Mouse (Mus musculus): Measurements from ENCODE around the gene Tm6sf2. TPM values are rescaled to one million over a fixed set of nuclear protein-coding genes. Genes with fewer than 3 reads are reported as not detected.
"Not testable (repeated sequence)": the region's sequence is repeated elsewhere in the genome, so short reads cannot be mapped to it uniquely, and the experiment has no call there.

Gene Tm6sf2
- polyA plus RNA-seq, 1 experiment, result 5.1 TPM

DNA sequence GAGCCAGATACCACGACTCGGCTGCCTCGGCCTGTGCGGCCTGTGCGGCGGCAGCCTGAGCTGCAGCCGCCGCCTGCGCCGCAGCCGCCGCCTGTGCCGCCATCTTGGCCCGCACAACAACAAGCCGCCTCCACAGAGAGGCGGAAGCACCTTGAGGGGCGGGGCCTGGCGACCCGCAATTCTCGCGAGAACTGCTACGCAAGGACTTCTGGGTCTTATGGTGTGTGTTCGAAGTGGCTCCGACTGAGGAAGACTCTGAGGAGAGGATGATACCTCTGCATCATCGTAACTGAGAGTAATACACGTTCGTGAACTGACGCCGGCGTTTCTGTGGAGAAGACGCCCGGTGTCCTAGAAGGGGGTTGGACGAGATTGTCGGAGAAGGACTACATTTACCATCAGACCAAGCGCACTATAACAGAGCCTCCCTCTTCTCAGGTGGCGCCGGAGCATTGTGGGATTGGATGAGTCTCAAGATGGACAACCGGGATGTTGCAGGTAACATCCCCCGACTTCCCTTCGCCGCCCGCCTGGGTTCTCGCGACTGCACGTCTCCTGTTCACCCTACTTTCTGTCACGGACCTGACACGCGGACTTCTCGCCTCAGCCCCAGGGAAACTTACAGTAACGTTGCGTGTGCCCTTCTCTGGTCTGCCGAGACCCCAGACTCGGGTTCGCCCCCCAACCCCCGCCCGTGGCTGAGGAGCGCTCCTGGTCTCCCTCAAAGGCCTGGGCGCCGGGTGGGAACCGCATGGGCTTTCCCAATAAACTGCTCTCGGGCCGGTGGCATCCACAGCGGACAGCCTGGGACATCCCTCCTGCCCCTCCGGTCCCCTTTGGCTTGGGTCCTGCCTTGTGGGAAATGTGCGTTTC, 29.9 kb upstream of the Tm6sf2 start, which contains the start of the genes Mau2 and Sugp1:
Gene Mau2, minus strand, starts transcription at position 152 of the 873 bp plus-strand sequence.
Gene Sugp1, plus strand, starts transcription at position 231 of the 873 bp plus-strand sequence.
- Histone ChIP-seq H3K4me1 (replicated peaks; ENCODE audit: control insufficient read depth, insufficient read depth, low read length) (peaks cover 13% of the 10 kb centered on the region), H3K36me3 (ENCODE audit: control insufficient read depth, insufficient read depth, low read length) (no peaks in the 10 kb centered on the region), H3K4me3 (ENCODE audit: control insufficient read depth, insufficient read depth, low read length) (peak within 1 kb of the TSS; percentile 83), H3K27ac (ENCODE audit: control insufficient read depth, insufficient read depth, low read length) (peak within 1 kb of the TSS; percentile 82), H3K27me3 (ENCODE audit: control insufficient read depth, insufficient read depth, low read length) (no peaks in the 10 kb centered on the region)
- TF ChIP-seq POLR2A (IDR thresholded peaks at IDR 0.05; ENCODE audit: control insufficient read depth, extremely low read depth, insufficient read depth, low read length, poor library complexity) (peak; percentile 96), CTCF (IDR thresholded peaks at IDR 0.05; ENCODE audit: borderline replicate concordance, control insufficient read depth, extremely low read depth, insufficient read depth, low read length, poor library complexity) (no peak)
- under 1% methylated on average over 65 of the region's 65 CpGs for WGBS
- peak; percentile 97 for DNase-seq

DNA sequence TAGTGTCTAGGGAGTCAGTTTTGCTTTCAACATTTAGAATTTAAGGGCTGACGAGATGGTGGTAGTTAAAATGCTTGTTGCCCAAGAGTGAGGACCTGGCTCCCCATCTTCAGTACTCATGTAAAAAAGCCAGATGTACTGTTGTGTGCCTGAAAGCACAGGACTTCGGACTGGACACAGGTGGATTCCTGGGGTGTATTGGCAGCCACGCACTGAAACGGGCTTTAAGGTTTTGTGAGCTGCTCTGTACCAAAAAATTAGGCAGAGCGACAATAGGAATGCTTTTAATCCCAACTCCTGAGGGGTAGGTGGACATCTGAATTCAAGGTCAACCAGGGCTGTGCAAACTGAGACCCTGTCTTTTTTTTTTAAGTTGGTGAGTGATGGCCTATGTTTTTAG, 28.7 kb upstream of the Tm6sf2 start:
- DNase-seq, result no peak
- peaks cover 10% of the 10 kb centered on the region for H3K36me3 ChIP-seq (ENCODE audit: control insufficient read depth, insufficient read depth, low read length)
- TF ChIP-seq POLR2A (IDR thresholded peaks at IDR 0.05; ENCODE audit: control insufficient read depth, extremely low read depth, insufficient read depth, low read length, poor library complexity), result no peak
- no peak for TF ChIP-seq CTCF (IDR thresholded peaks at IDR 0.05; ENCODE audit: borderline replicate concordance, control insufficient read depth, extremely low read depth, insufficient read depth, low read length, poor library complexity)

DNA sequence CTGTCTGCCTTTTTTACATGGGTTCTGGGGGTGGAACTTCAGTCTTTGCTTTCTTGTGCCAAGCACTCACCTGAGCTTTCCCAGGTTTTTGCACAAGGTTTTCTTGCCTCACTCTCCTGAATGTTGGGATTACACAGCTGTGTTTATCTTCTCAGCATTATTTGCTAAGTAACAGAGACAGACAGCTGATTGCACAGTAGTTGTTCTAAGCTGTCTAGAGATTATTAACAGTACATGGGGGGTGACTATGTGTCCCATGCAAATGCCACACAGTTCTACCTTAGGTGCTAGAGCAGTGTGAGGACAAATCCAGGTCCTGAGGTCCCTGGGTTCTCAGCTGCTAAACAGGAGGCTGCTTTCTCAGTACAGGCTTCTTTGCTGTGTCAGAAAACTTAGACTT, 23.1 kb upstream of the Tm6sf2 start:
- Histone ChIP-seq H3K36me3 (ENCODE audit: control insufficient read depth, insufficient read depth, low read length) (peaks cover 48% of the 10 kb centered on the region), H3K27me3 (ENCODE audit: control insufficient read depth, insufficient read depth, low read length) (no peaks in the 10 kb centered on the region), H3K4me1 (replicated peaks; ENCODE audit: control insufficient read depth, insufficient read depth, low read length) (no peaks in the 10 kb centered on the region)

More for the DNA sequence above, 28.7 kb upstream of the Tm6sf2 start:
- Histone ChIP-seq H3K27me3 (ENCODE audit: control insufficient read depth, insufficient read depth, low read length) (no peaks in the 10 kb centered on the region), H3K4me1 (replicated peaks; ENCODE audit: control insufficient read depth, insufficient read depth, low read length) (peaks cover 13% of the 10 kb centered on the region), H3K27ac (ENCODE audit: control insufficient read depth, insufficient read depth, low read length) (no peak overlapping the region), H3K4me3 (ENCODE audit: control insufficient read depth, insufficient read depth, low read length) (no peak overlapping the region)
- WGBS, result 94% methylated on average over 5 of the region's 5 CpGs

DNA sequence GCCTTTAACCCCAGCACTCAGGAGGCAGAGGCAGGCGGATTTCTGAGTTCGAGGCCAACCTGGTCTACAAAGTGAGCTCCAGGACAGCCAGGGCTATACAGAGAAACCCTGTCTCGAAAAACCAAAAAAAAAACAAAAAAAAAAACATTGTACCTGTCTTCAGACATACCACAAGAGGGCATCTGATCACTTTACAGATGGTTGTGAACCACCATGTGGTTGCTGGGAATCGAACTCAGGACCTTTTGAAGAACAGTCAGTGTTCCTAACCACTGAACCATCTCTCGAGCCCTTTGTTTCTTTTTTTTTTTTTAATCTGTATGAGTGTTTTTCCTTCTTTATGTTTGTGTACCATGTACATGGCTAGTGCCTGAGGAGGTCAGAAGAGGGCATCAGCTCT, 22.3 kb upstream of the Tm6sf2 start:
- not testable (repeated sequence) for H3K4me1 ChIP-seq (replicated peaks; ENCODE audit: control insufficient read depth, insufficient read depth, low read length); H3K27ac ChIP-seq (ENCODE audit: control insufficient read depth, insufficient read depth, low read length); DNase-seq; H3K27me3 ChIP-seq (ENCODE audit: control insufficient read depth, insufficient read depth, low read length); H3K4me3 ChIP-seq (ENCODE audit: control insufficient read depth, insufficient read depth, low read length)
- H3K36me3 ChIP-seq (ENCODE audit: control insufficient read depth, insufficient read depth, low read length), result peaks cover 56% of the 10 kb centered on the region
- WGBS, result 93% methylated on average over 5 of the region's 5 CpGs

More for the DNA sequence above, 23.1 kb upstream of the Tm6sf2 start:
- H3K4me3 ChIP-seq (ENCODE audit: control insufficient read depth, insufficient read depth, low read length), result no peak overlapping the region
- H3K27ac ChIP-seq (ENCODE audit: control insufficient read depth, insufficient read depth, low read length), result no peak overlapping the region
- no peak for DNase-seq
- TF ChIP-seq POLR2A (IDR thresholded peaks at IDR 0.05; ENCODE audit: control insufficient read depth, extremely low read depth, insufficient read depth, low read length, poor library complexity) (no peak), CTCF (IDR thresholded peaks at IDR 0.05; ENCODE audit: borderline replicate concordance, control insufficient read depth, extremely low read depth, insufficient read depth, low read length, poor library complexity) (no peak)

DNA sequence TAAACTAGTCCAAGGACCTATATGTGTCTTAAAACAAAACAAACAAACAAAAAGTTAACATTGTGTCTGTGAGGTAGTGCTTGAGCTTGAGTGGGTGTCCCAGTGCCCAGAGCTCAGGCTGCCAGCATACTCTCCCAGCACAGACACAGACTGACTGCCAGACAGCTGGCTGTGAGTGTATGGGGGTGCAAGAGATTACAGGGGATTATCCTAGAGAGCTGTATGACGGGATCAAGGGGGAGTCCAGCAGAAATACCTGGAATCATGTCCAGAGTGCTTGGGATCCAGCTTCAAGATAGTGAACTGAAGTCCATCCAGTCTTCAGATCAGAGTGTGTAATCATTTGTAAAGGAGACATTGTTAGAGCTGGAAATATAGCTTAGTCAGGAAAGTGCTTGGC, 15.0 kb upstream of the Tm6sf2 start:
- Histone ChIP-seq H3K27ac (ENCODE audit: control insufficient read depth, insufficient read depth, low read length) (no peak overlapping the region), H3K36me3 (ENCODE audit: control insufficient read depth, insufficient read depth, low read length) (peaks cover 78% of the 10 kb centered on the region), H3K4me1 (replicated peaks; ENCODE audit: control insufficient read depth, insufficient read depth, low read length) (no peaks in the 10 kb centered on the region), H3K27me3 (ENCODE audit: control insufficient read depth, insufficient read depth, low read length) (no peaks in the 10 kb centered on the region), H3K4me3 (ENCODE audit: control insufficient read depth, insufficient read depth, low read length) (no peak overlapping the region)
- DNase-seq, result no peak
- TF ChIP-seq CTCF (IDR thresholded peaks at IDR 0.05; ENCODE audit: borderline replicate concordance, control insufficient read depth, extremely low read depth, insufficient read depth, low read length, poor library complexity) (no peak), POLR2A (IDR thresholded peaks at IDR 0.05; ENCODE audit: control insufficient read depth, extremely low read depth, insufficient read depth, low read length, poor library complexity) (no peak)
- WGBS, result 92% methylated on average over 1 of the region's 1 CpGs

DNA sequence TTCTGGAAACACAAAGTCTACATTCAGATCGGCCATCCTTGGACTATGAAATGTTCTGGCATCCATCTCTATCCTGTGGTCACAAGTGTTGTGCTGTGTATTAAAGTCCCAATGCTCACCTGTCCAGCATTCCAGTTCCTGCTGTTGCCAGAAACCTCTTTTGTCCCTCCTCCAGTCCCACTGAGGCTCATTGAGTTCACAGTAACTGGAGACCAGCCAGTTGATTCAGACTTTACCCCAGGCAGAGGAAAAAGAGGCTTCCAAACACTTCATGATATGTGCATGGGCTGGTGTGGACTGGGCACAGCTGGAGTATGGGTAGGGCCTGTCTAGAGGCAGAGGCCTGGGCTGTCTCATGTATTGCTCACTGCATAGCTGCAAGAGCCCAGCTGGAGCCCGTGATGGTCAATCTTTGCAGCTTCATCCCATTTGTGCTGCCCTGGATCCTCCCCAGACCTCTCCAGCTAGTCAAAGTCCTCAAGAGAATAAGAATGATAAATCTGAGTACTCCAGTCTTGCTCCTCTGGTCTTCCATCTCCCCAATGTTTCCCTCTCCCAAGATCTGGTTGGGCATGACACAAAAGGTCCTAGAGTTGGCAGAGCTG, 786 bp upstream of the Tm6sf2 start:
- Histone ChIP-seq H3K4me1 (replicated peaks; ENCODE audit: control insufficient read depth, insufficient read depth, low read length) (no peaks in the 10 kb centered on the region; the same call in 1 of the 2 replicates), H3K4me3 (ENCODE audit: control insufficient read depth, insufficient read depth, low read length) (no peak overlapping the region), H3K36me3 (ENCODE audit: control insufficient read depth, insufficient read depth, low read length) (peaks cover 7% of the 10 kb centered on the region), H3K27ac (ENCODE audit: control insufficient read depth, insufficient read depth, low read length) (no peak overlapping the region), H3K27me3 (ENCODE audit: control insufficient read depth, insufficient read depth, low read length) (no peaks in the 10 kb centered on the region)
- TF ChIP-seq CTCF (IDR thresholded peaks at IDR 0.05; ENCODE audit: borderline replicate concordance, control insufficient read depth, extremely low read depth, insufficient read depth, low read length, poor library complexity), result no peak
- TF ChIP-seq POLR2A (IDR thresholded peaks at IDR 0.05; ENCODE audit: control insufficient read depth, extremely low read depth, insufficient read depth, low read length, poor library complexity), result no peak
- WGBS, result 98% methylated on average over 2 of the region's 2 CpGs
- DNase-seq, result no peak
